Mouse (Mus musculus): Measurements from ENCODE around the gene Lrguk. TPM values are rescaled to one million over a fixed set of nuclear protein-coding genes. Genes with fewer than 3 reads are reported as not detected.

Lrguk gene
- 2.7 TPM for polyA plus RNA-seq (2021)

DNA sequence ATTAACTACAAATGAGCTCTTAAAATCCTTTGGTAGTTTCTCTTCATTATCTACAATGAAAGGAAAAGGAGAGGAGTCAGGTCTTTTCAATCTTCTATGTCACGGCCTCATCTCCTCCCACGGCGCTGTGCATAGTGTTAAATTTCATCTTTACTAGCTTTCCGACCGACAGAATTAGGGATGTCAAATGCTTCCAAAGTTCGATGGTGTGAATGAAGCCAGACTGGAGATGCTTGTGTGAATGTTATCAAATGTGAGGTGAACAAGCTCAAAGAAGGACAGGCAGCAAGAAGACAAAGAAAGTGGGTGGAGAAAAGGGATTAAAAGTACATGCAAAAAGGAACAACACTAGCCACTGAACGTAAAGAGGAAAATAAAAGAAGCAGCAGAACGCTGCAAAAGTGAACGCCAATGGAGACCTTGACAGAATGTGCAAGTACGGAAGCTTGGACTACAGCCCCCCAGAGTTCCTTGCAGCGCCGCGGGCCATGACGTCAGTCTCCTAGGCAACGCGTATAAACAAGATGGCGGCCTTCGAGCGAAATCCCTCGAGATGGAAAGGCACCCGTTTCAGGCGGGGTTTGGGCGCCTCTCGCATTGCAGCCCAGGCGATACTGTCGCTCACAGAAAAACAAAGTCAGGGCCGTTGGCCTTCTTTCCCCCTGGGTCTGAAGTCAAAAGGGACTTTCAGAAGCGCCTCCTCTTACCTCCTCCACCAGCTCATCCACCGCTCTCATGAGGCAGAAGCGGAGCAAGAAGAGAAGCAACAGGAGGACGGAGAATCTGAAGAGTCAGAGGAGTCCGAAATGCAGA is at the start of gene Lrguk:
Gene Lrguk, plus strand, starts transcription at position 516 of the 813 bp plus-strand sequence.
- TF ChIP-seq CTCF (IDR thresholded peaks at IDR 0.05): no peak
- in situ Hi-C loops (cut with MboI; ENCODE audit: low pct_unique_long_range_greater_than_20kb): loop anchor here (25.0 kb wide), 1 partner anchor 1692 kb away; no protein-coding TSS in a partner anchor
- DNase-seq (ENCODE audit: low read depth, low spot score) (peak; percentile 33), ATAC-seq (peak; percentile 91)
- ChIA-PET POLR2A (interaction anchor here (0.6 to 0.9 kb wide), 2 partner anchors 66 to 571 kb away, joined by 3 to 5 read pairs; no protein-coding TSS in a partner anchor), CTCF (interaction anchor here (1.1 kb wide), 1 partner anchor 14 kb away, joined by 3 read pairs; no protein-coding TSS in a partner anchor)
- H3K27me3 ChIP-seq: no peaks in the 10 kb centered on the region

- DNase-seq (ENCODE audit: low read depth, low spot score) (no peak), ATAC-seq (no peak)
- ChIA-PET POLR2A (no interaction called here), CTCF (no interaction called here)
- TF ChIP-seq CTCF (IDR thresholded peaks at IDR 0.05): no peak
- in situ Hi-C loops (cut with MboI; ENCODE audit: low pct_unique_long_range_greater_than_20kb): no loop called here
- no peaks in the 10 kb centered on the region for H3K27me3 ChIP-seq
These were observed 46.5 kb upstream of the Lrguk start for GRCm38 (mm10) chr6:33982709-33983108.

DNA sequence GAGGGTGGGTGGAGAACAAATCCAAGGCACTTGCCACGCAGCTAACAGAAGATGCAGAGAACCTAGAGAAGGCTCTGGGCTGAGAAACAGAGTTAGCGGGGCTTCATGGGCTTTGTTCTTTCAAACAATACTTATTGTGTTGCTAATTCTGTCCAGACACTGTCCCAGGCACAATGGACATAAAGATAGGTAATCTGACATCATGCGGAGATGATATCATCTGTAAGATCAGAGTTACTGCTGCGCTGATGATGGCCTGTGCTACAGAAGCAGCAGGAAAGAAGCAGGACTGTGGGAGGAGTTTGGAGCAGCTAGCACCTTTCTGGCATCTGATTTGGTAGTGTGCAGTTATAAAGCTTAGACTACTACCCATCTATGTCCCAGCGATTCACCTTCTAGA is 42.1 kb upstream of the Lrguk start:
- DNase-seq (ENCODE audit: low read depth, low spot score) (no peak), ATAC-seq (no peak)
- ChIA-PET CTCF (no interaction called here), POLR2A (no interaction called here)
- no peak for TF ChIP-seq CTCF (IDR thresholded peaks at IDR 0.05)
- no peaks in the 10 kb centered on the region for H3K27me3 ChIP-seq
- in situ Hi-C loops (cut with MboI; ENCODE audit: low pct_unique_long_range_greater_than_20kb): no loop called here

DNA sequence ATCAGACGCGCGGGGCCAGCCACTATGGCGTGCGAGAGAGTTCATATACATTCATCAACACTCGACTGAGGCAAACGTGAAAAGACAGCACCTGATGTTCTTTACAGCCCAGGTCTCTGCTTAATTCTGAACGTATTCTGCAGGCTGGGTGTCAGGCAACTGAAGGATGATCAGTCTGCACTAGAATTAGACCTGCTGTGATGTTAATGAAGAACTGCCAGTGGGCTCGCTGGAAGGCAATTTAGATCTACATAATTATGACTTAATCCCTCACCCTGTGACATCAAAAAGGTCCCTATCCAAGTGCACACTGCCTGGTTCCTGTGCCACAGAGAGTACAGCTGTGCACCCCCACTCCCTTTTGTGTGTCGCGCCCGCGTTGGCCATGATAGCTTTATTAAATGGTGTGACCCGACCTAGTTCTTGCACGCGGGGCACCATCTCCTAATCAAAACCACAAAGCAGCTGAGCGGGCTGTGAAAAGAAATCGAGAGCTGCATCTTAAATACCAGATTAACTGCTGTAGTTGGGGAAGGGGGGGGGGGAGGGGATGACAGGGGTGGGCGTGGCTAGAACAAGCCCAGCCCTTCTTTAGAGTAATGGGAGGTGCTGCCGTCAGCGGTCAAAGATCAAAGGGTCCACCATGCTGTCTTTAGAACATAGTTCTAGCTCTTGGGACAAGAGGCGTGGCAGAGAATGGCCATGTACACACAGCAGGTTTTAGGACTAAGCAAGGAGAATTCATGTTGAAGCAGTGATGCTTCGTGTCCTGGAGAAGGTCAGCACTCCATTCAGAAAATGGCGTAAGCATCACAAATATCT is 36.8 kb upstream of the Lrguk start:
- no peak for DNase-seq (ENCODE audit: low read depth, low spot score)
- no peak for ATAC-seq
- ChIA-PET CTCF (interaction anchor here (0.7 kb wide), 1 partner anchor 202 kb away, joined by 3 read pairs; no protein-coding TSS in a partner anchor), POLR2A (no interaction called here)
- in situ Hi-C loops (cut with MboI; ENCODE audit: low pct_unique_long_range_greater_than_20kb): no loop called here
- no peak for TF ChIP-seq CTCF (IDR thresholded peaks at IDR 0.05)
- no peaks in the 10 kb centered on the region for H3K27me3 ChIP-seq

- ATAC-seq (no peak), DNase-seq (ENCODE audit: low read depth, low spot score) (no peak)
- POLR2A ChIA-PET: no interaction called here
- in situ Hi-C loops (cut with MboI; ENCODE audit: low pct_unique_long_range_greater_than_20kb): no loop called here
- H3K27me3 ChIP-seq: no peaks in the 10 kb centered on the region
- CTCF ChIA-PET: interaction anchor here (1.1 kb wide), 1 partner anchor 14 kb away, joined by 3 read pairs; no protein-coding TSS in a partner anchor
- no peak for TF ChIP-seq CTCF (IDR thresholded peaks at IDR 0.05)
These were observed 35.4 kb upstream of the Lrguk start for GRCm38 (mm10) chr6:33993842-33994241.

DNA sequence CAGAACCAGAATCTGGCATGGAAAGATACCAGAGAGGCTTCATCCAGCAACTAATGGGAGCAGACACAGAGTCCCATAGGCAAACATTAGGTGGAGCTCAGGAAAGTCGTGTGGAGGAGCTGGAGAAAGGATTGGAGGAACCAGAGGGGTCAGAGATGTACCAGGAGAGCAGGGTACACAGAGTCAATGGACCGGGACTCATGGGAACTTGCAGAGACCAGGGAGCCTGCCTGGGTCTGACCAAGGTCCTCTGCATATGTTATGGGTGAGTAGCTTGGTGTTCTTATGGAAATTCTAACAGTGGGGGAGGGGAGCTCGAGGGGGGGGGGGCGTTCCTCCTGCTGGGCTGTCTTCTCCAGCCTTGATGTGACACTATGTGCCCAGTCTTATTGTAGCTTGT is 30.7 kb upstream of the Lrguk start:
- H3K27me3 ChIP-seq: no peaks in the 10 kb centered on the region
- no peak for TF ChIP-seq CTCF (IDR thresholded peaks at IDR 0.05)
- no peak for ATAC-seq
- CTCF ChIA-PET: interaction anchor here (1.4 kb wide), 1 partner anchor 17 kb away, joined by 3 read pairs; no protein-coding TSS in a partner anchor
- in situ Hi-C loops (cut with MboI; ENCODE audit: low pct_unique_long_range_greater_than_20kb): no loop called here
- POLR2A ChIA-PET: no interaction called here
- no peak for DNase-seq (ENCODE audit: low read depth, low spot score)

- no peaks in the 10 kb centered on the region for H3K27me3 ChIP-seq
- in situ Hi-C loops (cut with MboI; ENCODE audit: low pct_unique_long_range_greater_than_20kb): no loop called here
- ATAC-seq (no peak), DNase-seq (ENCODE audit: low read depth, low spot score) (no peak)
- TF ChIP-seq CTCF (IDR thresholded peaks at IDR 0.05): no peak
- ChIA-PET CTCF (no interaction called here), POLR2A (interaction anchor here (0.6 kb wide), 1 partner anchor 8 kb away, joined by 3 read pairs; no protein-coding TSS in a partner anchor)
These were observed 29.7 kb upstream of the Lrguk start for GRCm38 (mm10) chr6:33999530-33999929.

DNA sequence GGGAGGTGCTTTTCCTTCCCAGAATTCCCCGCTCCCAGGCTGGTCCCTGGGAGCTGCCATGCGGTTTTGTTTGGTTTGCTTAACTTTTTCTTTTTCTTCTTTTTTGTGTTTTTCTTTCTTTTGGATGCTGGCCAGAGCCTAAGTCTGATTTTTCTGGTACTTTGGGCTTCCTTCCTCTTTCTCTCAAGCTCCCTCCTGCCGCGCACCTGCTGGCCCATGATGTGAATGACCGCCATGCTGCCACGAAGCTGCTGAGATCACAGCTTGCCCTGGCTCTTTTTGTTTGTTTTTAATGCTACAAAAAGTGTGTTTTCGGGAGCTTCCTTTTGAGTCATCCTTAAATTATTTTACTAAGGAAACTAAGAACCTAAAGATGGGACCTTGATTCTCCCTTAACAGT is 28.6 kb upstream of the Lrguk start:
- in situ Hi-C loops (cut with MboI; ENCODE audit: low pct_unique_long_range_greater_than_20kb): no loop called here
- no peak for TF ChIP-seq CTCF (IDR thresholded peaks at IDR 0.05)
- H3K27me3 ChIP-seq: no peaks in the 10 kb centered on the region
- no peak for ATAC-seq
- no peak for DNase-seq (ENCODE audit: low read depth, low spot score)
- POLR2A ChIA-PET: no interaction called here
- CTCF ChIA-PET: no interaction called here

- no peak for DNase-seq (ENCODE audit: low read depth, low spot score)
- TF ChIP-seq CTCF (IDR thresholded peaks at IDR 0.05): no peak
- in situ Hi-C loops (cut with MboI; ENCODE audit: low pct_unique_long_range_greater_than_20kb): no loop called here
These were observed 26.2 kb upstream of the Lrguk start for GRCm38 (mm10) chr6:34003033-34003432.

DNA sequence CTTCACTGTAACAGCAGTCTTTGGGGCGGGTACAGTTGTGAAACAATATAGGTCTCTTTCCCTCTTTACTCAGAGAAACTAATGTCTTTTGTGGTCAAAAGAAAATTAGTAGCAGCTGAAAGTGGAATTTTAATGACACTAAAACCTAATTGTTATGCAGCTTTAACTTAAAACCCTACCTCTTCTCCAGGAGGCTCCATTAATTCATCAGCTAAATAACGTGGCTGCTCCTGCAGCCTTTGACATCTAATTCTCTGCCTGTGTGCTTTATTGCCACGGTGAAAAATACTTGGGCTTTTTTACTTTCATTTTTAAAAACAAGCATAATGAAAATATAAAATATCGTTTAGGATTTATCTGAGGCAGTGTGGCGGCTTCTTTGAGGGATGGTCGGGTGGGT is 15.8 kb upstream of the Lrguk start:
- POLR2A ChIA-PET: no interaction called here
- DNase-seq (ENCODE audit: low read depth, low spot score) (no peak), ATAC-seq (no peak)
- TF ChIP-seq CTCF (IDR thresholded peaks at IDR 0.05): no peak
- in situ Hi-C loops (cut with MboI; ENCODE audit: low pct_unique_long_range_greater_than_20kb): no loop called here
- CTCF ChIA-PET: no interaction called here
- H3K27me3 ChIP-seq: peaks cover 3% of the 10 kb centered on the region

More at GRCm38 (mm10) chr6:34003033-34003432, 26.2 kb upstream of the Lrguk start:
- ChIA-PET CTCF (no interaction called here), POLR2A (no interaction called here)
- H3K27me3 ChIP-seq: peaks cover 4% of the 10 kb centered on the region
- ATAC-seq: no peak

- no peak for DNase-seq (ENCODE audit: low read depth, low spot score)
- ChIA-PET CTCF (no interaction called here), POLR2A (no interaction called here)
- TF ChIP-seq CTCF (IDR thresholded peaks at IDR 0.05): no peak
- in situ Hi-C loops (cut with MboI; ENCODE audit: low pct_unique_long_range_greater_than_20kb): loop anchor here (25.0 kb wide), 1 partner anchor 1692 kb away; no protein-coding TSS in a partner anchor
- no peak for ATAC-seq
- no peaks in the 10 kb centered on the region for H3K27me3 ChIP-seq
These were observed 439 bp downstream of the Lrguk start for GRCm38 (mm10) chr6:34029746-34030027.
